Mouse (Mus musculus): ENCODE measurements around the gene Cblb. TPM values are rescaled to one million over a fixed set of nuclear protein-coding genes. Genes with fewer than 3 reads are reported as not detected.

Gene Cblb
- total RNA-seq, 2 experiments from 2014 or later, result 10.4 to 19.2 TPM

DNA sequence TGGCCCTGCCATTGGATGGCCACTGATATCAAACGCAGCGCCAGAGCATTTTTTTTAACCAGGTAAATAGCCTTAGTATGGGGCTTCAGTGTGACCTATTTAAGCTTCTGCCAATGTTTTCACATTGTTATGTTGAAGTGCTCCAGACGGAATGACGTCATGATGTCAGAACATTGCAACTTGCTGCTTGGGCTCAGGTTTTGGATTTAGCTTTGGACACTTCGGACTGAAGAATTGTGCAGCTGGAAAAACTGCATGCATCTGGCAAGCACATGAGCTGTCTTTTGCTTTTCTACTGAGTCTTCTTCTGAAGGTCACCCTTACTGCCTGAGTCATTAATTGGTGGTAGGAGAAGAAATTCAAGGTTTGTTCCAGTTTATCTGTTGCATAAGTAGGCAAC, 3.3 kb downstream of the Cblb start:
- intact Hi-C loops (cut with DNase I; ENCODE audit: low total_unique reads), result no loop called here
- no peak for DNase-seq

- intact Hi-C loops (cut with DNase I; ENCODE audit: low total_unique reads), result no loop called here
- DNase-seq, result no peak
Measured at GRCm38 (mm10) chr16:52036295-52036694, 5.3 kb downstream of the Cblb start.

DNA sequence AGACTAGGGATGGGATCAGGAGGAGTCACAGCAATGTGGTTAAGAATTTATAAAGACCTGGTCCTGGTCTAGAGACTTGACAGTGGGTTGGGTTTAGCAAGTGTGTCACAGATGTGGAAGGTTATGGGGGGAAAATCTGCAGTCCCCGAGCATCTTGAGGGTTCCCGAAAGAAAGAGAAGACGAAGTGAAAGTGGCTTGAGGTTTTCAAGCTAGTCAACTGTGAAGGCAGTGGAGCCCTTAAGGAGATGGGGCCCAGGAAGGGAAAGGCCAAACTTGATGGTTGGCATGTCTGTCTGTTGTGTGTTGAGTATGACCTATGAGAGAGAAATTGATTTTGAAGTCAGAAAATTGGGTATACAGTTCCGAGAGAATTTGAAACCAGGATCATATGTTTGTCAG, 7.3 kb downstream of the Cblb start:
- intact Hi-C loops (cut with DNase I; ENCODE audit: low total_unique reads), result no loop called here

DNA sequence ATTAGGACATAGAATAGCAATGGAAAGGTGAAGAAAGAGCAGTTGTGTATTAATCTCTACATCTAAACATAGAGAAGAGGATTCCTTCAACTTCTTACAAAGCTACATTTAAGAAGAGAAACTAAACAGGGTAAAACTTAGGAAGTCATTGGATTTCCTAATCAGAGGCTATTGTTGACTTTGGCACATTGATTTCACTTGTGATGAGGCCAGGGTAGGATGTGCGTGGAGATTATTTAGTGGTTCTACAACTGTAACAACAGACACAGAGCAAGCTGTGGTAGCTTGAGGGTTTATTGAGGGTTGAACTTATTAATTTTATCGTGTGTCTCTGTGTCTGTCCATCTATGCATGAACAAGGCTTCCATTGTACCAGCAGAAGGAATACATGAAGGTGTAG, 7.8 kb downstream of the Cblb start:
- intact Hi-C loops (cut with DNase I; ENCODE audit: low total_unique reads), result no loop called here
- no peak for DNase-seq

More for the DNA sequence above, 7.3 kb downstream of the Cblb start:
- DNase-seq, result no peak

- DNase-seq, result no peak
- intact Hi-C loops (cut with DNase I; ENCODE audit: low total_unique reads), result no loop called here
Measured at GRCm38 (mm10) chr16:52040937-52041336, 9.9 kb downstream of the Cblb start.

GRCm38 (mm10) chr16:52042667-52043379, 11.8 kb downstream of the Cblb start:
- intact Hi-C loops (cut with DNase I; ENCODE audit: low total_unique reads), result no loop called here
- DNase-seq, result no peak

GRCm38 (mm10) chr16:52043380-52044117, 12.5 kb downstream of the Cblb start:
- intact Hi-C loops (cut with DNase I; ENCODE audit: low total_unique reads), result no loop called here
- no peak for DNase-seq

DNA sequence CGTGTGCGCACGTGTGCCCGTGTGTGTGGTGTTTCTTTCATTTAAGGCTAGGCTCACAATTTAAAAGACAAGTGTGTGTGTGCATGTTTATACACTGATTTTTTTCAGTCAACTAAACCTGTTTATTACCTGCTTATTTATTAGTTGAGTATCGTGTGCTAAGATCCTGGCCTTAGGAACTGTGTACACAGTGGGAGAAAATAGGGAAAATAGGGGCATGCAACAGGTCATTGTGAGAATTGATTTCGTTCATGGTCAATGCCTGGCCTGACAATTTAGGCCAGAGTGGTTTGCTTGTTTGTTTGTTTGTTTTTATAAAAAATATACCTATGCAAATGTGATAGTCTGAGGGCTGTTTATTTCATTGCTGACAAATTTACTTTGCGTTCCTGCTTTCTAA, 13.5 kb downstream of the Cblb start:
- intact Hi-C loops (cut with DNase I; ENCODE audit: low total_unique reads), result no loop called here
- no peak for DNase-seq

DNA sequence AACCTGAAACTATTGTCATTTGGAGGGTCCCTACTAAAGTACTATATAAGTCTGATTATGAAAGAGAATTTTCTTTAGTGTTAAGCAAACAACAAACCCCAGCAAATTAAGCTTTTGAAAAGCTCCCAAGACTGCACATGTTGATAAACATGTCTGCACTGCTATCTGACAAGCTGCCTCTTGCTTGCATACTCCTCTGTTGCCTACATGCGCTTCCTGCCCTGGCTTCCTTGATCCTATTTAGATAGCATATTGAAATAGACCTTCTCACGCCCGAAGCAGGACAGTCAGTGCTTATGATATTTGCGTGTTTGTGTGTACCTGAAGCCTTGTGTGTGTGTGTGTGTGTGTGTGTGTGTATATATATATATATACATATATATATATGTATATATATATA, 14.0 kb downstream of the Cblb start:
- DNase-seq, result no peak
- intact Hi-C loops (cut with DNase I; ENCODE audit: low total_unique reads), result no loop called here

- DNase-seq, result no peak
- intact Hi-C loops (cut with DNase I; ENCODE audit: low total_unique reads), result no loop called here
Measured at GRCm38 (mm10) chr16:52046464-52046863, 15.4 kb downstream of the Cblb start.

DNA sequence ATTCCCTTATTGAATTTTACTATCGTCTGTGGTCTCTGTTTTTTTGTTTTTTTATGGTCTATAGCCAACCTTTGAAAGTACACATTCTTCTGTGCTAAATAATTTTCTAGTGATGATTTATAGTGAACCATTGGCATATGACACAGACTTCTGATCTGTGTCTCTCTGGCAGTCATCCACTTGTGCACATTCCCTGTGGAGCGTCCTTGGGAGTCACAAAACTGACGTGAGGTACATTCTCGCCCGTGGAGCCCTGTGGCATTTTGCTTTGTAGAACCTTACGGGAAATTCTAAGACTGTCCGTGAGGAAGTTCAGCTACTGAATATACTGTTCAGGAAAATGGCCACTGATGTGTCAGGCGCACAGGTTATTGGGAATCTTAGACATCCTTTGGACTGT, 20.1 kb downstream of the Cblb start:
- intact Hi-C loops (cut with DNase I; ENCODE audit: low total_unique reads), result no loop called here
- no peak for DNase-seq

DNA sequence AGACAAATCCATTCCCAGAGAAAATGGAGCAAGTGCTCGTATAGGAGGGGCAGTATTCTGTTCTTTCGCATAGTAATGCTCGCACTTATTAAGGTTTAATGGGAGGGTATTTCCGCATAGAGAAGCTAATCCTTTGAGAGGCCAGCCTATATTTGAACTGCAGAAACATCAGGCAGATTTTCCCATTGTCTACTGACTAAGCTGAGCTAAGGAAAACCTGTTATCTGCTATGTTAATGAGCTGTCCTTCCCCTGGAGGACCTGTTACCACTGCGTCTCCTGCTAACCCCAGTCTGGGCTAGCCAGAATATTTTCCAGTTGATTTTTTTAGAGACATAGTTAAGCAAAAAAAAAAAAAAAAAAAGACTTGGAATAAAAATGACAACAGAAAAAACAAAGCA, 21.7 kb downstream of the Cblb start:
- no peak for DNase-seq
- intact Hi-C loops (cut with DNase I; ENCODE audit: low total_unique reads), result no loop called here

DNA sequence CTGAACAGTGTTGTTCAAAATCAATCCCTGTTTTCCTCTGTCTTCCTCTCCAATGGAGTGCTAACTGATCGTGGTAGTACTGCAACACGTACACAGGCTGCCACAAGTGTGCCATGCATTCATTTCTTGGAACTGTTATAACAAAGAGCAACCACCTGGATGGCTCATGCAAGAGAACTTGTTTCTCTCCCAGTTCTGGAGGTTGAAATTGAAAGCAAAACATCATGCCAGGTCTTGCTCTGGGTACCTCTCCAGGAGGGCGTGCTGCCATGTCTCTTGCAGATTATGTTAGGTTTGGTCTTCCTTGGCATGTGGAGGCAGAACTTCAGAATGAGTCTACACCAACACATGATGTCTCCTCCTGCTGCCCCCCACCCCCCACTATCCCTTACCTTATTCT, 24.2 kb downstream of the Cblb start:
- no peak for DNase-seq
- intact Hi-C loops (cut with DNase I; ENCODE audit: low total_unique reads), result no loop called here

DNA sequence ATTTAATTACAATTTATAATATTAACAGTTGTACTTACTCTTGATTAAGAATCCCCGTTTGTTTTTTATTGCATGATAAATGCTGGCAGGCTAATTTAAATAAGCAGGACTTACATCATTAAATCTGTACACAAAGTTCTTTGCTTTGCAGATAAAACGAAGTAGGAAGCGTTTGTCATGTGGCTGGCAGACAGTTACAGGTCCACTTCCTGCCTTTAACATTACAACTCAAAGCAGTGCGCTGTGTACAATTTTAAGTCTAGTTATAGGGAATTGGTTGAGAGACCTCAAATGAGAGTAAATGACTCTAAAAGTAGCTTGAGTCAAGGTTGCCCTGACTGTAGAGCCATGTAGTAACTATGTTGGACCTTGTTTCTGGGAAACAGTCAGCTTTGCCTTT, 25.1 kb downstream of the Cblb start:
- no peak for DNase-seq
- intact Hi-C loops (cut with DNase I; ENCODE audit: low total_unique reads), result no loop called here

DNA sequence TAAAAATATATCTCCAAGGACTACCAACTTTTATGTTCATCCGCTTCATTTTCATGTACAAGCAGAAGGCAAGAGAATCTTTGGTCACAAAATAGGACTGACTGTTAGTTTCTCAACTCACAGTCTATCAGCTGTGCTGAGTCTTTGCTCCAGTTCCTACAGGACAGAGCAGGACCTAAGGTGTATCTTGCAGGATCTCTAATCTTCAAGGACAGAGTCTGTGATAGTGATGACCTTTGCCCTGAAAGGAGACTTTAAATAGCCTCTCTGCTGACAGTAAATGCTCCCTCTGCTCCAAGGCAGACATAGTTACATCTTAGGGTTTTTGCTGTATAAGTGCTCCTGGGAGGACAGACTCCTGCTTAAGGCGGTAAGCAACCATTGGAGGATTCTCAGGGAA, 26.3 kb downstream of the Cblb start:
- intact Hi-C loops (cut with DNase I; ENCODE audit: low total_unique reads), result no loop called here
- no peak for DNase-seq

GRCm38 (mm10) chr16:52059535-52059934, 28.5 kb downstream of the Cblb start:
- DNase-seq, result no peak
- intact Hi-C loops (cut with DNase I; ENCODE audit: low total_unique reads), result no loop called here

DNA sequence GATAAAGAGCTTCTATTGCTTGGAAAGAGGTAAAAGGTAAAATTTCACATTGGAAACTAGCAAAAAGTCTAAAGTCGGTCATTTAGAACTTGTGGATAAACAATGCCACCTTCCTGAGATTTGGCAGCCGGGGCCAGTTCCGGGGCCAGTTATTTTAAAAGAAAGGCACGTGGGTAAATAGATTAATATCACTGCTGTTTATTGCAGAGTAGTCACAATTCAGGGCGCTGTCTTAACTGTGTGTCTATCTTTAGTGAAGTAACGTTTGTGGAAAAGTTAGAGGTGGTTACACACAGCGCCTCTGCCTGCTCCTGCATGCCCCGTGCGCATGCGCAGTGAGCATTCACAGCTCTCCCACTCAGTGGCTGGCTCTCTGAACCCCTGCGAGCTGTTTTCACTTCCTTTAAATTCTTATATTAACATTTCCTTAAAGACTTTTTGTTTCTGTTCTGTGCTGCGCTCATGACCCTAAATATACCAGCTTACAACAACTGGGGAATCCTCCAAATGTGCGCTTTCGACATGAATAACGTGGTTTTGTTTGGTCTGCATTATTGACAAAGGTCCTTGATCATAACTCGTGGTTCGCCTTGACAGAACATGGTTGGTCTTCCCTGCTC, 29.2 kb downstream of the Cblb start:
- intact Hi-C loops (cut with DNase I; ENCODE audit: low total_unique reads), result no loop called here
- peak; percentile 21 for DNase-seq

GRCm38 (mm10) chr16:52061015-52061481, 30.0 kb downstream of the Cblb start:
- intact Hi-C loops (cut with DNase I; ENCODE audit: low total_unique reads), result no loop called here
- DNase-seq, result no peak

- DNase-seq, result no peak
- intact Hi-C loops (cut with DNase I; ENCODE audit: low total_unique reads), result no loop called here
Measured at GRCm38 (mm10) chr16:52064309-52065105, 33.5 kb downstream of the Cblb start.

Data from gastrocnemius, postnatal 14 days (tissue).